Mouse (Mus musculus) limb, embryonic 13.5 days (tissue): ENCODE measurements around the gene Tm2d3. TPM values are rescaled to one million over a fixed set of nuclear protein-coding genes. Genes with fewer than 3 reads are reported as not detected.

Experiments used
- ATAC-seq: fragments of 200-750 bp; cut with Nextera tagmentation; 2 replicates; pipeline ENCODE4 v1.8.0; 2017; ENCODE audit warnings: low read depth, moderate number of reproducible peaks, moderate TSS enrichment; ENCODE audit not compliant: low FRiP score
- H3K27ac ChIP-seq: fragments of 300-500 bp; sonication (generic); 2 replicates; pipeline ENCODE4 v1.5.1; 2015; ENCODE audit warnings: inconsistent platforms, mild to moderate bottlenecking, moderate library complexity
- H3K27me3 ChIP-seq: fragments of 300-500 bp; sonication (generic); 2 replicates; pipeline ENCODE4 v1.6.1; 2015; ENCODE audit warnings: mild to moderate bottlenecking, inconsistent platforms
- H3K36me3 ChIP-seq: fragments of 300-500 bp; sonication (generic); 2 replicates; pipeline ENCODE4 v1.6.1; 2015; ENCODE audit warnings: inconsistent platforms, mild to moderate bottlenecking, moderate library complexity
- H3K4me1 ChIP-seq: fragments of 300-500 bp; sonication (generic); 2 replicates; pipeline ENCODE4 v1.6.1; 2015; ENCODE audit warnings: inconsistent platforms
- H3K4me2 ChIP-seq: fragments of 300-500 bp; sonication (generic); replicated peaks from 2 replicates; pipeline ENCODE4 v1.6.1; 2015; ENCODE audit warnings: inconsistent platforms, mild to moderate bottlenecking, moderate library complexity
- H3K4me3 ChIP-seq: fragments of 300-500 bp; sonication (generic); 2 replicates; pipeline ENCODE4 v1.5.1; 2015; ENCODE audit warnings: moderate library complexity, mild to moderate bottlenecking, inconsistent platforms
- H3K9ac ChIP-seq: fragments of 300-500 bp; sonication (generic); 2 replicates; pipeline ENCODE4 v1.6.1; 2015; ENCODE audit warnings: mild to moderate bottlenecking, inconsistent platforms
- H3K9me3 ChIP-seq: fragments of 300-500 bp; sonication (generic); 2 replicates; pipeline ENCODE4 v1.6.1; 2016; ENCODE audit warnings: inconsistent platforms
- WGBS: fragments of 180-500 bp; shearing (Covaris S2); methylation state at CpG from one replicate; pipeline ENCODE4 v1.1.7; 2015; 5-methylcytosine and 5-hydroxymethylcytosine counted together
- polyA plus RNA-seq: library from polyadenylated mRNA; unstranded; fragments of >200 nt; fragmentation: Nextera tagmentation; extraction: Ambion mirVana; gene quantifications from 2 replicates; pipeline ENCODE4 v1.2.1, GENCODE M21; 2015

Tm2d3 gene
- polyA plus RNA-seq, 1 experiment from 2014 or later, result 83.0 TPM

DNA sequence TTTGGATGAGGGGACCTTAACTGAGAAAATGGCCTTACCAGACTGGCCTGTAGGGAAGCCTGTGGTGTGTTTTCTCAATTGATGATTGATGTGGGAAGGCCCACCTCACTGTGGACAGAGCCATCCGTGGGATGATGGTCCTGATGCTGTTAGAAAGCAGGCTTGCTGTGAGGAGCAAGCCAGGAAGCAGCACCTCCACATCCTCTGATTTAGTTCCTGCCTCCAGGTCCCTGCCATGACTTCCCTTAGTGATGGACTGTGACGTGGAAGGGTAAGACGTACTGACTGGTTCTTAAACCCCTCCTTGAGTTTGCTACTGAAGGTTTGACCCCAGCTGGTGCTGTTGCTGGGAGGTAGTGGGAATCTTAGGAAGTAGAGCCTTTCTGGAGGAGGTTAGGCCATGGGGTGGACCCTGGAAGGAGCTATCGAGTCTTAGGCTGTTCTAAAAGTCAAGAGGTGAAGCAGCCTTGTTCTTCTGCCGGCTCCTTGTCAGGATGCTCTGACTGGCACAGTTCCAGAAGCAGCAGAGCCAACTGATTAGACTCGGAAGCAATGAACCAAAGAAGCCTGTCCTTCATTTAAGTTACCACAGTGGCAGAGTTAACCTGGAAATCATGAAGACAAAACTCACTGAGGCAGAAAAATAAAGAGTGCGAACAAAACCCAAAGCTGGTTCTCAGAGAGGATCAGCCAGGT is 11.9 kb upstream of the Tm2d3 start:
- Histone ChIP-seq H3K27me3 (no peaks in the 10 kb centered on the region), H3K4me2 (no peak overlapping the region), H3K9ac (no peak overlapping the region), H3K4me1 (no peaks in the 10 kb centered on the region), H3K9me3 (no peaks in the 10 kb centered on the region), H3K27ac (no peak overlapping the region), H3K4me3 (no peak overlapping the region), H3K36me3 (peaks cover 6% of the 10 kb centered on the region)
- ATAC-seq, result no peak
- WGBS, result 75% methylated on average over 7 of the region's 7 CpGs

DNA sequence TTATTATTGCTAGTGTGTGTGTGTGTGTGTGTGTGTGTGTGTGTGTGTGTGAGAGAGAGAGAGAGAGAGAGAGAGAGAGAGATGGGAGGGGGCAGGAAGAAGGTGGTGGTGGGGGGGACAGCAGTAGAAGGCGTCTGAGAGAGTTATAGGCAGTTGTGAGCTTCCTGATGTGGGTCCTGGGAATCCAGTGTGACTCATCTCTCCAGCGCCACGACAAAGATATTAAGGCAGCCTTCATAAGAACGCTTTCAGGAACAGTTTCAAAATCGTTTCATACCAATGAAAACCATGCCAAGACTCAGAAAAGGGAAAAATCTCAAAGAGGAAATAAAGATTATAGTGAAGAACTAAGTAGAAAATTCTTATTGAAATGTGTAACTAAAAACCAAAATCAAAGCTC is 9.8 kb upstream of the Tm2d3 start:
- WGBS, result 64% methylated on average over 5 of the region's 5 CpGs

GRCm38 (mm10) chr7:65684256-65684835 is 6.6 kb upstream of the Tm2d3 start:
- no peak overlapping the region for H3K27ac ChIP-seq
- WGBS, result 36% methylated on average over 7 of the region's 7 CpGs
- ATAC-seq, result no peak
- H3K27me3 ChIP-seq, result no peaks in the 10 kb centered on the region
- H3K9me3 ChIP-seq, result no peaks in the 10 kb centered on the region
- H3K4me2 ChIP-seq, result no peak overlapping the region
- H3K9ac ChIP-seq, result no peak overlapping the region
- no peak overlapping the region for H3K4me3 ChIP-seq
- H3K4me1 ChIP-seq, result peaks cover 3% of the 10 kb centered on the region; the same call in 1 of the 2 replicates
- peaks cover 5% of the 10 kb centered on the region for H3K36me3 ChIP-seq

More for the DNA sequence above, 9.8 kb upstream of the Tm2d3 start:
- Histone ChIP-seq H3K27me3 (no peaks in the 10 kb centered on the region), H3K4me2 (no peak overlapping the region), H3K9ac (no peak overlapping the region), H3K27ac (no peak overlapping the region), H3K4me3 (no peak overlapping the region), H3K36me3 (peaks cover 3% of the 10 kb centered on the region), H3K9me3 (no peaks in the 10 kb centered on the region), H3K4me1 (peaks cover 3% of the 10 kb centered on the region; the same call in 1 of the 2 replicates)
- ATAC-seq, result no peak

DNA sequence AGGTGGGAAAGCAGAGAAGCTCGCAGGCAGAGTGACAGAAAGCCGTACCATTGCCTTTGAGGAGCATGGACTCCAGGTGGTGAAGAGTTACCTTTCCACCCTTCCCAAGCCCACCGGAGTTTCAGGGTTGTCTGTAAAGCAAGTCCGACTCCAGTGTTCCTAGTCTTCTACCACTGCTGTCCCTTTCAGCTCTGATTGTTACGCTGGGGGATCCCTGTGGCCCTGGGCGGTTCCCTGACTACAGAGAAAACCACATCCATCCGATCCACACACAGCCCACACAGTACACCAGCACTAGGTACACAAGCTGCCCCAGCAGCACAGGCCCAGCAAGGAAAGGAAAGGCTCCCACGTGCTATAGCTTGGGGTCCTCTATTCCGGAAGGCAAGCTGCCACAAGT is 4.3 kb upstream of the Tm2d3 start:
- H3K4me1 ChIP-seq, result peaks cover 3% of the 10 kb centered on the region; the same call in 1 of the 2 replicates
- WGBS, result 88% methylated on average over 9 of the region's 9 CpGs
- no peak overlapping the region for H3K4me2 ChIP-seq
- no peaks in the 10 kb centered on the region for H3K27me3 ChIP-seq
- H3K36me3 ChIP-seq, result peaks cover 5% of the 10 kb centered on the region
- H3K4me3 ChIP-seq, result no peak overlapping the region
- no peaks in the 10 kb centered on the region for H3K9me3 ChIP-seq
- ATAC-seq, result no peak
- H3K27ac ChIP-seq, result no peak overlapping the region
- no peak overlapping the region for H3K9ac ChIP-seq

GRCm38 (mm10) chr7:65691929-65692605 is 1.1 kb downstream of the Tm2d3 start:
- peaks cover 18% of the 10 kb centered on the region for H3K36me3 ChIP-seq
- H3K9ac ChIP-seq, result no peak overlapping the region
- H3K4me1 ChIP-seq, result peaks cover 19% of the 10 kb centered on the region
- 68% methylated on average over 8 of the region's 8 CpGs for WGBS
- no peak overlapping the region for H3K4me2 ChIP-seq
- no peak overlapping the region for H3K4me3 ChIP-seq
- no peak for ATAC-seq
- no peaks in the 10 kb centered on the region for H3K27me3 ChIP-seq
- H3K9me3 ChIP-seq, result no peaks in the 10 kb centered on the region
- H3K27ac ChIP-seq, result no peak overlapping the region

DNA sequence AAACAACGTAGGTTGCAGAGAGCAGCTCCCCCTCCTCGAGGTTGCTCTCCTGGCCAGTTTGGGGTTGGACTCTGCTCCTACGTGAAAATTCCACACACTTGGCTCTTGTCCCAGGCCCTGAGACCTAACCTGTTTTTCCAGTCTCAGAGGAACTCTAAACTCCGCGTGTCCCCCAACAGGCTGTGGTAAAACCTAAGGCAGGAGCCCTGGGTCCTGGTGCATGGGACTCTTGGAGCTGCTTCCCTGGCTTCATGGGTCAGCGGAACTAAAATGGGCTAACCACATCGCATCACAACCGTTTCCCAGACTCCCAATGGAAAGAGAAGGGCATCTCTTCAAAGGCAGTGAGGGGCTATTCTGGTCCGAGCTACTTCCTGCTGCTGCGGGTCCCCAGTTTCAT is 1.9 kb downstream of the Tm2d3 start:
- no peaks in the 10 kb centered on the region for H3K9me3 ChIP-seq
- peak overlapping the region; percentile 83 for H3K4me3 ChIP-seq
- peak overlapping the region; percentile 74; the same call in 1 of the 2 replicates for H3K27ac ChIP-seq
- H3K36me3 ChIP-seq, result peaks cover 26% of the 10 kb centered on the region
- under 1% methylated on average over 10 of the region's 10 CpGs for WGBS
- no peak; the same call in 1 of the 2 replicates for ATAC-seq
- peak overlapping the region; percentile 84 for H3K4me2 ChIP-seq
- H3K27me3 ChIP-seq, result no peaks in the 10 kb centered on the region
- peak overlapping the region; percentile 83 for H3K9ac ChIP-seq
- peaks cover 19% of the 10 kb centered on the region for H3K4me1 ChIP-seq

- Histone ChIP-seq H3K4me1 (peaks cover 19% of the 10 kb centered on the region), H3K9ac (peak overlapping the region; percentile 83), H3K27me3 (no peaks in the 10 kb centered on the region), H3K27ac (peak overlapping the region; percentile 74; the same call in 1 of the 2 replicates), H3K4me3 (peak overlapping the region; percentile 83), H3K9me3 (no peaks in the 10 kb centered on the region), H3K36me3 (peaks cover 30% of the 10 kb centered on the region), H3K4me2 (peak overlapping the region; percentile 84)
- under 1% methylated on average over 52 of the region's 52 CpGs for WGBS
- peak; percentile 94 for ATAC-seq
These were observed 2.4 kb downstream of the Tm2d3 start for GRCm38 (mm10) chr7:65693301-65693821.

DNA sequence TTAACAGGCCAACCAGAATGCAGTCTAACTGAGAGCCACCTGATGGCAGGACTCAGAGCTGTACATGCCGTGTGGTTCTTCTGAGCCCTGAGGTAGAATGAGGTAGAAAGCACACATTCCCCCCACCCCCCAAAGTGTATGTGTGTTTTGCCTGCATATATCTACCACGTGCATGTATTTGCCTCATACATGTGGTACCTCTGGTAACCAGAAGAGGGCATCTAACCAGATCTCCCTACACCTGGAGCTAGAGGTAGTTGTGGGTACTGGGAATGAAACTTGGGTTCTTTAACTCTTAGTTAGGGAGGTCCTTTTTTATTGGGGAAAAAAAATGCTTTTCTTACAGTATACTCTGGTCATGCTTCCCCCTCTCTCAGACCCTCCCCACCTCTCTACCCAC is 5.5 kb downstream of the Tm2d3 start:
- H3K9ac ChIP-seq, result no peak overlapping the region
- no peak for ATAC-seq
- no peak overlapping the region for H3K4me2 ChIP-seq
- no peaks in the 10 kb centered on the region for H3K27me3 ChIP-seq
- peaks cover 58% of the 10 kb centered on the region for H3K36me3 ChIP-seq
- no peaks in the 10 kb centered on the region for H3K9me3 ChIP-seq
- no peak overlapping the region for H3K4me3 ChIP-seq
- peaks cover 19% of the 10 kb centered on the region for H3K4me1 ChIP-seq
- WGBS, result 55% methylated on average over 2 of the region's 2 CpGs
- no peak overlapping the region for H3K27ac ChIP-seq

DNA sequence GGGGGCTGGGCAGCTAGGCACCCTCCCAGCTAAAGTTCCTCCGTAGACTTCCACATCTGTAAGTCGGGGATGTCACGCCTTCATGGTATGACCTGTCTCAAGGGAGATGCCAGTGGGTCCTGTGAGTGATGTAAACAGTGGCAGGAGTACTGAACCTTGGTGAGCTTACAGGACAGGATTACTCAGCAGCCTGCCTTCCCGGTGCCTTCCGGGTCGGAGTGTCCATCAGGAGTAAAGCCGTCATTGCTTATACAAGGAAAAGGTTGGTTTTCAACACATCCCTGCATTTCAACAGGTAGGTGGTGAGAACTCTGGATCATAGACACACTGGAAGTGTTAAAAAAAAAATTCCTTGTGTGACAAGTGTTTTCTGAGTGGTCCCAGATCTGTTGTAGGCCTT is 11.1 kb downstream of the Tm2d3 start:
- Histone ChIP-seq H3K4me2 (no peak overlapping the region), H3K4me3 (no peak overlapping the region), H3K9me3 (no peaks in the 10 kb centered on the region), H3K4me1 (peaks cover 6% of the 10 kb centered on the region; the same call in 1 of the 2 replicates), H3K9ac (no peak overlapping the region), H3K27me3 (no peaks in the 10 kb centered on the region), H3K27ac (no peak overlapping the region), H3K36me3 (peaks cover 52% of the 10 kb centered on the region)
- 91% methylated on average over 7 of the region's 7 CpGs for WGBS
- ATAC-seq, result no peak

GRCm38 (mm10) chr7:65704818-65705242 is 13.9 kb downstream of the Tm2d3 start:
- no peaks in the 10 kb centered on the region for H3K27me3 ChIP-seq
- WGBS, result 14% methylated on average over 10 of the region's 10 CpGs
- H3K4me3 ChIP-seq, result peak overlapping the region; percentile 26
- H3K4me2 ChIP-seq, result peak overlapping the region; percentile 59
- peaks cover 6% of the 10 kb centered on the region; the same call in 1 of the 2 replicates for H3K4me1 ChIP-seq
- peaks cover 27% of the 10 kb centered on the region for H3K36me3 ChIP-seq
- no peak for ATAC-seq
- no peaks in the 10 kb centered on the region for H3K9me3 ChIP-seq
- H3K9ac ChIP-seq, result no peak overlapping the region
- no peak overlapping the region for H3K27ac ChIP-seq

GRCm38 (mm10) chr7:65708506-65708905 is 17.5 kb downstream of the Tm2d3 start:
- H3K27me3 ChIP-seq, result no peaks in the 10 kb centered on the region
- 77% methylated on average over 1 of the region's 1 CpGs for WGBS
- H3K36me3 ChIP-seq, result no peaks in the 10 kb centered on the region
- no peaks in the 10 kb centered on the region for H3K9me3 ChIP-seq
- H3K9ac ChIP-seq, result no peak overlapping the region
- H3K4me3 ChIP-seq, result no peak overlapping the region
- H3K4me1 ChIP-seq, result peaks cover 6% of the 10 kb centered on the region; the same call in 1 of the 2 replicates
- H3K4me2 ChIP-seq, result no peak overlapping the region
- no peak for ATAC-seq
- H3K27ac ChIP-seq, result no peak overlapping the region

DNA sequence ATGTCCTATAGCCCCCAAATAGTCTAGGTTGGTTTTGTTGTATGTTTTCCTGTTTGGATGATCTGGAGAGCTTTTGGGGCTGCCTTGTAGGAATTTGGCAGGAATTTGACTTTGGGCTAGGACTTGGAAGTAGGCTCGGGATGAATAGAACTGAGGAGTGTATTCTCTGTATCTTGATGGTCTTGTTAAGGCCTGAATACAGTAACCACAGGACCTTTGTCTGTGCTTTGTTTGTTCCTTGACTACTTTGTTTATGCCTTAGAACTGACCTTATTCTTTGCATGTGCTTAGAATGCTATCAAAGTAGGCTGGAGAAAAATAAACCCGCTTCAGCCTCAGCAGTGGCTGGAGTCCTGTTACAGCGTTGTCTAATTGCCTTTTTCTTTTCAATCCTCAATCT is 19.3 kb downstream of the Tm2d3 start:
- Histone ChIP-seq H3K4me3 (no peak overlapping the region), H3K27me3 (no peaks in the 10 kb centered on the region), H3K36me3 (no peaks in the 10 kb centered on the region), H3K27ac (no peak overlapping the region), H3K4me1 (peaks cover 2% of the 10 kb centered on the region; the same call in 1 of the 2 replicates), H3K4me2 (no peak overlapping the region), H3K9me3 (no peaks in the 10 kb centered on the region), H3K9ac (no peak overlapping the region)
- 71% methylated on average over 3 of the region's 3 CpGs for WGBS
- no peak for ATAC-seq
